Mouse (Mus musculus) left cerebral cortex, postnatal 10 days (tissue): ENCODE measurements around the gene Cbfa2t3. TPM values are rescaled to one million over a fixed set of nuclear protein-coding genes. Genes with fewer than 3 reads are reported as not detected.

ENCODE experiments used
- DNase-seq, 2 experiments: peaks; one replicate each; pipeline ENCODE4 v3.0.0; 2021 to 2022; ENCODE audit warnings: low spot score in 2 of 2, mixed read lengths in 1 of 2; ENCODE audit errors: extremely low spot score in 1 of 2
- intact Hi-C: fragments of 180-260 bp; cut with DNase I; formaldehyde crosslinking; loops from one replicate; pipeline ENCODE4 v1.15.1; 2025
- total RNA-seq, 2 experiments: library from RNA; stranded (reverse); gene quantifications; 2 replicates each; pipeline ENCODE4 v1.2.3; 2021

Gene Cbfa2t3
- total RNA-seq, 2 experiments from 2014 or later = 17.8 to 18.8 TPM

DNA sequence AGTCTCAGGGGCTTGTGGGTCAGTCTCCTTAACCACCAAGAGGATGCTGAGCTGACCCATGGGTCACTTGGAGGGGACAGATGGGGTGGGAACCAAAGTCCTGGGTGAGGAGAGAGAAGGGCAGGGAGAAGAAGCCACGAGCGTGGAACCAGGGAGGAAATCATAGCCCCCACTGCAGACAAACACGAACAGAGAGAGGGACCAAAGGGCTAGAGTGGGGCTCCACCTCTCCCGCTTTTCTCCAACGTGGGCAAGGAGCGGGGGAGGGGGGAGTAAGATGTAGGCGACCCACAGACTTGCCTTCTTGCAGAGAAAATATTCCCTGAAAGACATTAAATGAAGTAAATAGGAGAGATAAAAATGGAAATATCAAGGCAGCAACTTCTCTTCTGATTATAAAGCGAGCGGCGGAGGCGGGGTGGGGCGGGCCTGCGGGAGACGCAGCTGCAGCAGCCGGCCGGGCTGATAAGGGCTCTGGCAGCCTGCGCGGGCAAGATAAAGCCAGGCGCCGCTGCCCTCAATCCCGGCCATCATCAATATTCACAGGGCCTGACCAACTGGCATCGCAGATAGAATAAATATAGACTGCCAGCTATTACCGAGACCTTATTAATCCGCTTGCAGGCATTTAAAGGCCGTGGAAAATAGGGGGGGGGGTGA lies 21.3 kb upstream of the Cbfa2t3 start:
- intact Hi-C loops = loop anchor here (5.0 kb wide), 1 partner anchor 43 kb away; no protein-coding TSS in a partner anchor
- peak in 1 of 2 experiments; percentile 59 for DNase-seq

DNA sequence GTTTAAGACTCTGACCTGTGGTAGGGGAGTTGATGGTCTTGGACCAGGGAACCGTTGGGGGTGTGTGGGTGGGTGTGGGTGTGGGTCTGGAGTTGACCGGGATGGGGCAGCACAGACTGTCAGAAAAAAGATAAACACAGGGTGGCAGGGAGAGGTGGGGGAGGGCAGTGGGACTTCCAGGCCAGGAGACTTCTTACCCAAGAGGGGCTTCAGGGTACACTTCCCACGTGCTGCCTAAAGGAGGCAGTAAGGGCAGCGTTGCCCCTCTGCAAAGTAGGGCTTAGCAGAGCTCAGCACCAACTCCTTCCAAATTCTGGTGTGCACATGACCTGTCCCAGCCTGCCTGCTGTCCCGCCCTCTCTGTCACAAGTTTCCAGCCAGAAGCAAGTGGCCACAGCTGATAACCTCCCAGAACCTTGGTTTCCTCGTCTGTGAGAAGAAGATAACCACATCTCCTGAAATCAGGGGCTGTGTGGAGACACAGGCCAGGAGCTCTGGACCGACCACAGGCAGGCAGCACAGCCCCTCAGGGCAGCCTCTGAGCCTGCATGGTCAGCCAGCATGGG lies 20.7 kb upstream of the Cbfa2t3 start:
- intact Hi-C loops = loop anchor here (5.0 kb wide), 1 partner anchor 42 kb away; no protein-coding TSS in a partner anchor
- no peak for DNase-seq

DNA sequence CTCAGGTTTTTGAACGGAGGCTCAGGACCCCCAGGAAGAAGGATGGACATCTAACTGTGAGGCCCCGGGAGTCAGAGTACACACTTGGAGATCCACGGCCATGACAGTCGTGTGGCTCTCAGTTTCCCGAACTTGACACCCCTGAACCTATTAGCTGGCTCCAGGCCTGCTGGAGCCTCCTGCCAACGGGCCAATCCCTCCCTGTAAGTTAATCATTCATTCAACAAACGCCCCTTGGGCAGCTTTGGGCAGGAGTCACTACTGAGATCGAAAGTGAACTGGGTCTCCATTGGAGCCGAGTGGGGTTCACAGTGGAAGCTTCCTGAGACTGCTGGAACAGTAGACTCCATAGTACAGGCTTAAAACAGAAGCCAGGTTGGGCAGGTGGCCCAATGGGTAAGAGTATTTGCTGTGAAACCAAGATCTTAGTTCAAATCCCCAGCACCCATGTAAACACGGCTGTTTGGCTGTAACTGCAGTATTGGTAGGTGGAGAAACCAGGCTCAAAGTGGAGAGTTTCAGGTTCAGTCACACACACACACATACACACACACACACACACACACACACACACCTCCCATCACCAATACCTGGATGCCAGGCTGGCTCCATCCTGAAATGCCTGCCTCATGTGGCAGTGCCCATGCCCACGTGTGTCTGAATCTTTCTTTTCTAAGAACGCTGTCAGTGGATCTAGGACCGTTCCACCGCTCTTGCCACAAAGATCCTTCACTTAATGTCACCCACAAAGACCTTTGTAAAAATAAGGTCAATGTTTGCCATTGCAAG lies 20.0 kb upstream of the Cbfa2t3 start:
- no peak for DNase-seq
- intact Hi-C loops = no loop called here

DNA sequence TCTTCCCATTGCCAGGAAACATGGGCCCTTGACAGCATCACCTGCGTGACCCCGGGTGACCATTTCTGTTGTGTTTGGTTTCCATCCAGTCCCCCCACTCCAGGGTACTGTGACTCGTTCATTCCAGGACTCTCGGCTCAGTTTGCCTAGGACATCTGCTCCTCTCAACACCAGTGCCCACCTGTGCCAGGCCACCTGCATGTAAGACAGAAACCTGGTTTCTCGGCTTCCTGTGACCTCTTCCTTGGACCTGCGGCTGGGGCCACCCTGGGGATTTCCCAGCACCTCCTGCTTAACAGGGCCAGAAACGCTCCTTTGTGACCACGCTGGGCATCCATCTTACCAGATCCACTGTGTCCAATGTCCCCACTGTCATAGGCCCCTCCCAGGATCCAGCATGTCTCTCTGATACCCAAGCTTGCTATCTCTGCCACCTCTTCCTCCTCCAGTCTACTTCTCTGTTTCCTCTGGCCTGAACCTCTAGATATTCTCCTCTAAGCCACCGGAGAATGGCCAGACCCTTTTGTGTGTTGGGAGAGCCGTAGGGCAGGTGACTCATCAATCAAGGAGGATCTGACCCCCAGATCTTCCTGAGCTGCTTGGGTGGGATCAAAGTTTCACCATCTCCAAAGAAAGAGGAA lies 19.1 kb upstream of the Cbfa2t3 start:
- DNase-seq = no peak
- intact Hi-C loops = no loop called here

GRCm38 (mm10) chr8:122716566-122716965 lies 17.7 kb upstream of the Cbfa2t3 start:
- no peak for DNase-seq

DNA sequence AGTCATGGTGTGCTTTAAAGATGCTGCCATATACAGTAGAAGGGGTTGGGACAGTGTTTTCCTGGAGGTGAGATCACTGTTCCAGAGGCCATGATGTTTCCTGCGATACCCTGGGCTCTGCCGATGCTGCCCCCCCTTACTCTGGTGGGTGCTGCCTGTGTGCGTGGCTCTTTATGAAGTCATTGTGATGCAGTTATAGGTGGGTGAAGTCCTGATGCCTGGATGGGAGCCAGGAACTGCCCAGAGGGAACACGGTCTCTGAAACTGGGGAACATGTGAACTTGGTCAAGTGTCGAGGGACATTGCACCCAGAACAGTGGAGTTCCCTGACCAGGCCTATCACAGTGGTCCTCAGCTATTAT lies 14.2 kb upstream of the Cbfa2t3 start:
- no peak for DNase-seq
- intact Hi-C loops = no loop called here

More at GRCm38 (mm10) chr8:122716566-122716965, 17.7 kb upstream of the Cbfa2t3 start:
- intact Hi-C loops = no loop called here

- peak in 1 of 2 experiments; percentile 38 for DNase-seq
- intact Hi-C loops = no loop called here
Observed at GRCm38 (mm10) chr8:122712411-122713156, 13.7 kb upstream of the Cbfa2t3 start.

DNA sequence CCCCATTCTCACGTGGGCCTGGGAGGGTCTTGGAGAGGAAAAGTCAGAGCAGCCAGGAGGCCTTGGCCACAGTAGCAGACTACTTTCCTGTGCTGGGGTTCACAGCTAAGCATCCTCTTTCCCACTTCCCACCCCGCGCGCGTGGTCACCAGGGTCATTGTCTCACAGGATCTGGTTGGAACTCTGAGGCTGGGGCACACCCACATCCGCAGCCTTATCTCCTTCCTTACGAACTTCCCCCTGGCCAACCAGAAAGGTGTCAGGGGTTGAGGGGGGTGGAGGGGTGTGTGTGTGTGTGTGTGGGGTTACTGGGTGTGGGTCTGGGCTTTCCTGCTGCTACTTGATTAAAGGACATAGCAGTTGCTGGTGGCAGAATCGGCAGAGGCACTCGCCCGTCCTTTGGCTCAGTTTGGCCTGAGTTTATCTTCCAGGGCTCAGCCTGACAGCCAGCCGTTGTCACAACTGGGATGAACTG lies 13.0 kb upstream of the Cbfa2t3 start:
- intact Hi-C loops = no loop called here
- peak in 1 of 2 experiments; percentile 57 for DNase-seq

DNA sequence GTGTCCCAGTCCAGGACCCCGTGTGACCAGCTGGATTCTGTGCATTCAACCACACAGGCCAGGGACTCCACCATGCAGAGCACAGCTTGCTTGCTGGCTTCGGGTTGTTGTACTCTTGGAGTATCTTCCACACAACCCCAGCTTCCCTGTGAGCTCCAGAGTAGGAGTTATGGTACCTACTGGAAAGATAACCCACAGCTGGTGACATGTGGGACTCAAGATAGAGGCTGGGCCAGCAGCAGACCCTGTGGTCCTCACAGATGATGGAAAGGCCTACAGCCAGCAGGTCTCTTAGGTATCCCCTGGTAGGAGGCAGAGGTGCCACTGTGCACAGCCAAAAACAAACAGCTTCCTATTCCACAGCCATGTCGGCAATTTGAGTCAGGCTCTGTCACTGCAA lies 12.6 kb upstream of the Cbfa2t3 start:
- DNase-seq = no peak
- intact Hi-C loops = no loop called here

DNA sequence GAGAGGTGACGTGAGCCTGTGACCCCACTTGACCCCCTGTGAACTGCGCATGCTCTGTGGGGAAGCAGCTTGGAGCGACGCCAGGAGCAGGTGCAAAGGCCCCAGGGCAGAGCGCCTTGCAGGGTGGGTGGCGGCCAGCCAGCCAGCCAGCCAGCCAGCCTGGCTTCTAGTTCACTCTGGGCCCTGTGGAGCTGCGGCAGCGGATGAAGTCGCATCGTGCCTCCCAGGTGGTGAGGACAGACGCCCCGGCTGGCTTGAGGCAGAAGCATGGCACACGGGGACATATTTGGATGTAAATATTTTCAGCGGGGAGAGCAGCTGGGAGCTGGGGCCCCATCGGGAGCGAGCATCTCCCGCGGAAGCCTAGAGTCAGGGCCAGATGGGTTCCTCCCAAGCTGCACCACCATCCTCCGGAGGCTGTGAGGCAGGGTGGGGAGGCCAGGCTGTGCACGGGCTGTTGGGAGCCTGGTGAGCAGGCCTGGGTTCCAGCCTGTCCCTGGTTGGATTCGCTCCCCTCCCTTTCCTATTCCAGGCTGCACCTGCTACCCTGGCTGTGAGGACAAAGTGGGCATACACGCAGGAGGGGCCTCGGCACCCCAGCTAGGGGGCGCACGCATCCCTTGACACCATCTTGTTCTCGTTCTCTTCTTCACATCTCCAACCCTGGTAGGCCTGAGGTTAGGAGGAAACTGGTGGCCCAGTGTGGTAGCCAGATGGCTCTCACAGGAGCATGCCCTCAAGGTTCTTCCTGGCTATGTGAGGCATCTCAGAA lies 10.6 kb upstream of the Cbfa2t3 start:
- intact Hi-C loops = no loop called here
- DNase-seq = peak; percentile 38 to 63

DNA sequence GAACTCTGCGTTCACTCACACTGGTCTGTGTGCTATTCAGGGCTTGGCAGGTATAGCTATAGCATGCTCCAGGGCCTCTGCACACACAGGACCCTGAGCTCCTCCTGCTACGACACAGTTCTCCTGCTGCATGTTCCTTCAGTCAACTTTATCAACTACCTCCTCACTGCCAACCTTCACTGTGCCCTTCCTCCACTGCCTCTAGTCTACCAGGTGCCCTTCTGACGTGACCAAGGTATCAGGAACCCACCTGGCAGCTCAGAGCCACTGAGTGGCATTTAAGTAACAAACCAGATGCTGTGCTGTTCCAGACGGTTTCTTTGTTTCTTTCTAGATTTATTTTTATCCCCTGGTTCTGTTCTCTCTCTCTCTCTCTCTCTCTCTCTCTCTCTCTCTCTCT lies 8.3 kb upstream of the Cbfa2t3 start:
- intact Hi-C loops = no loop called here
- DNase-seq = no peak

- intact Hi-C loops = no loop called here
- no peak for DNase-seq
Observed at GRCm38 (mm10) chr8:122705901-122706561, 7.1 kb upstream of the Cbfa2t3 start.

- intact Hi-C loops = no loop called here
- DNase-seq = no peak
Observed at GRCm38 (mm10) chr8:122704612-122705011, 5.7 kb upstream of the Cbfa2t3 start.

- no peak for DNase-seq
- intact Hi-C loops = no loop called here
Observed at GRCm38 (mm10) chr8:122702957-122703356, 4.0 kb upstream of the Cbfa2t3 start.

GRCm38 (mm10) chr8:122702301-122702941 lies 3.5 kb upstream of the Cbfa2t3 start:
- no peak for DNase-seq
- intact Hi-C loops = no loop called here

DNA sequence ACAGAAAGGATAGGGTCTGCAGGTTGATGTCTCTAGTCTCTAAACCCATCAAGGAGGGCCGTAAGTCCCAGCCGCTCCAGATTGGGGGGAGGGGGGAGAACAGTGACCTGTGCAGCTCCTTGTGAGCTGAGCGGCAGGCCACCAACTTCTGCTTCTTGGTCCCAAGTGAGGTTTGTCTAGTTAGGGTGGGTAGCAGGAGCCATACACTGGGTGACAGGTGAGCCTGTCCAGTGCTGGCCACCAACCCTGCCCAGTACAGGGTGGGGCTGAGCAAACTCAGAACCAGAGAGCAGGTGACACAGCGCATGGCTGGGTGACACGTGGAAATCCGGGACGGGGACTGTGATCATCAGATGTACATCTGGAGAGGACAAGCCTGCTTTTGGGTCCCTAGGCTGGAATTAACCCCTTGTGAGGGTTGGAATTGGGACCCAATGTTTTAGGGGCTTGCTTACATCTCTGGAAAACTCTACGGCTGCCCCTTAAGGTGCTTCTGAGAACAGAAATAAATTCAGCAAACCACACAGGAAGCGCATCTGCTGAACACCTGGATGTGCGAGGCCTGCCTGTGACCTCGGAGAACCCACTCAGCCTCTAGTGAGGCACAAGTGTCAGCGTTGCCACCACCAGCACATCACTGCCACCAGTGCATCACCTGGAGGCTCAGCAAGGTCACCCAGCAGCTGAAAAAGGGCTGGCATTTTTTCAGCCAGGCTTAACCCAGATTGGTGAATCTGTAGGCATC lies 2.7 kb upstream of the Cbfa2t3 start:
- DNase-seq = no peak
- intact Hi-C loops = no loop called here
